Mouse (Mus musculus) large intestine, adult 2 months (tissue): ENCODE data around the gene Eif4a2. TPM values are rescaled to one million over a fixed set of nuclear protein-coding genes. Genes with fewer than 3 reads are reported as not detected.
"Not testable (repeated sequence)": the region's sequence is repeated elsewhere in the genome, so short reads cannot be mapped to it uniquely, and the experiment has no call there.

Source experiments
- DNase-seq: peaks from one replicate; pipeline ENCODE4 v3.0.0-alpha.2; 2012; ENCODE audit warnings: low read depth, low spot score
- WGBS: fragments of 180-500 bp; shearing (Covaris S2); methylation state at CpG from one replicate; pipeline ENCODE4 v1.1.7; 2018; 5-methylcytosine and 5-hydroxymethylcytosine counted together
- polyA plus RNA-seq: library from polyadenylated mRNA; depleted of rRNA; stranded (reverse); fragments of >200 nt; gene quantifications from 2 replicates; pipeline ENCODE4 v1.2.3, GENCODE M21; 2012; rRNA removed

Gene Eif4a2
- polyA plus RNA-seq, result 78.7 and 94.4 TPM in 2 replicates

DNA sequence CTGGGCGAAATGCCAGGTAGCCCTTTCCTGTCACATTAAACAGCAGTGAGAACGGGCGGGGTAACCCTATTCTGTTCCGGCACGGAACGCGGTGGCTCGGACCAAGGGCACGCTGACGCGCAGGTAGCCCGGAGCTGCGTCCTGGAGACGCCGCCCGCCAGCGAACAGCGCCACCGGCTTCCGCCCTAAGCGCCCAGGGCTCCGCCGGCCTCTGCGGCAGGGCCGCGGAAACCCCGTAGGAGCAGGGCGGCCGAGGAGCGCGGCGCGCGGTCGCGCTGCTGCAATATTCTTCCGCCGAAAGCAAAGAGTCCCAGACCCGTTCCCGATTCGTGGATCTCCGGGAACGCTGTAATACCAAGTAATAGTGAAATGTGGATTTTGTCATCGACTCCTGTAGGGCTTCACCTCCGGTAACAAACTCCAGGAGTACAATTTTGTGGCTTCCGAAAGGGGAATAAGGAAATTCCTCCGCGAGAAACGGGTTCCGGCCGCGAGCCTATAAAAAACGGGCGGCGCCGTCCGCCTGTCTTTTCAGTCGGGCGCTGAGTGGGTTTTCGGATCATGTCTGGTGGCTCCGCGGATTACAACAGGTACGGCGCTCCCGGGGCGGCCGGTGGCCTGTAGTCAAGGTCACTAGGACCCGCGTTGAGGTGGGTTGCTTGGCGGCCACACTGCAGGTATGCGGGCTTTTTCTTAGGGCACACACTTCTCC lies at the start of gene Eif4a2:
Eif4a2 (plus strand) TSS at position 214 of the 712 bp plus-strand sequence.
- under 1% methylated on average over 71 of the region's 71 CpGs for WGBS
- peak; percentile 85 for DNase-seq

DNA sequence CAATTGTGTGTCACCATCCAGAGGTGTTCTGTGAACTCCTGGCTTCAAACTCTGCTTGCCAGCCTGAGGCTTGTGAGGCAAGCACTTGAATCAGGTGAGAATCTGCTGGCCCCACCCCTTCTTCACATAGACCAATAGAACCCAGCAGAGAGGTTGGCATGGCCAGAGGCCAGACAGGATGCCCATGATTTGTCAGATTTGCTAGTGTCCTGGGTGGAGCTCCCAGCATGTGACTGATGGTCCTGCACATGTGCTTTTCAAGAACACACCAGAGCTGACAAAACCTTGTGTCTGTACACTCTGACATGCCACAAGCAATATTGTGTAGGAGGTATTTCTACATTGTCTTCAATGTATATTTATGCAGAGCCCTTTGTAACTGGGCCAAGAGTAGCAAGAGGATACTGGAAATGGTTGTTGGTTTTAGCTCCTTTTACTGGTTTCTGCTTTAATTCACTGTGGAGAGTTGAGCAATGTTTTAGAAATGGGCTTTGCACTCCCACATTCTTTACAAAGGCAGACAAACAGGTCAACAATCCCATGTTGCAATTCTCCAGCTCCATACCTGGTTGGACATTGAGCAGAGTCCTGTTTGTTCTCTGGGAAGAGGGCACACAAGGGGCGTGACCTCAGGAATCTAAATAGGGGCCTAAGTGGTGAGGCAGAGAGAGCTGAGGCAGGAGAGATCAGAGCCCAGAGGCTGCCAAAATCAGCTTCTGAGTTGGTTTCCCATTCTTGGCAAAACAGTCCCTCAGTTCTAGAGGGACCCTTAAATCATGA lies 49.4 kb upstream of the Eif4a2 start, which contains the start of gene Kng1:
Kng1 (plus strand) TSS at position 198 of the 780 bp plus-strand sequence.
- 75% methylated on average over 1 of the region's 1 CpGs for WGBS
- not testable (repeated sequence) for DNase-seq

DNA sequence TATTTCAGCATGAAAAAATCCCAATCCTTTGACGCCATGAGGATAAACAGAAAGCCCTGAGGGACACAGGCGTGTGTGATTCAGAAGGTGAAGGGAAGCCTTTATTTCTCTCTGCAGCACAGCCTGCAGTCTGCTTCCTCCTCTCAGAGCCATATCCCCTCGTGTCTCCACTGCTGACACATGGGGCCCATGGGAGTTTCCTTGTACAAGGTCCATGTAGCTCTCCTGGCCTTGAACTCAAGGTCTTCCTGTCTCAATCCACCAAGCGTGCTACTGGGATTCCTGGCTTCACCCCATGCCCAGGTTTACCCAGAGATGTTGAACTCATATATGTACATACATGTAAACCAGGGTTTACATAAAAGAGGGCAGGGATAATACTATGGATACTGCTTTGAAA lies 47.6 kb upstream of the Eif4a2 start:
- DNase-seq, result not testable (repeated sequence)
- WGBS, result 37% methylated on average over 4 of the region's 4 CpGs

DNA sequence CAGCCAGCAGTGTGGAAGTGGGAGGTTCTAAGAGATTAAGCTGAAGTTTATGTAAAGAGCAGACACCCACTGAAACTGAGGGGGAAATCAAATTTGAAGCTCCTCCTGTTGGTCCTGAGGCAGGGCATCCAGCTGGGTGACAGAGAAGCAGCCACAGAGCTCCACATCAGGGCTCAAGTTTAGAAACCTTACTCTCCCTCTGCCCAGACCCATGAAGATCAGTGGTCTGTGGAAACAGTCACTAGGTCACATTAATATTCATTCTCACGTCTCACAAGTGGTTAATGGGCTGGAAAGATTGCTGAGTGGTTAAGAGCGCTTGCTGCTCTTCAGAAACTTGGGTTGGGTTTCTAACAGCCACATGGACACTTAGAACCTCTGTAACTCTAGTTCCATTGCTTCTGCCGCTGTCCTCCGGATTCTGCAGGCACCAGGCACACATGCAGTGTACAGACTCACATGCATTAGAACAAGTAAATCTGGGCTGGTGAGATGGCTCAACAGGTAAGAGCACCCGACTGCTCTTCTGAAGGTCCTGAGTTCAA lies 46.4 kb upstream of the Eif4a2 start:
- DNase-seq, result not testable (repeated sequence)
- 89% methylated on average over 5 of the region's 5 CpGs for WGBS

DNA sequence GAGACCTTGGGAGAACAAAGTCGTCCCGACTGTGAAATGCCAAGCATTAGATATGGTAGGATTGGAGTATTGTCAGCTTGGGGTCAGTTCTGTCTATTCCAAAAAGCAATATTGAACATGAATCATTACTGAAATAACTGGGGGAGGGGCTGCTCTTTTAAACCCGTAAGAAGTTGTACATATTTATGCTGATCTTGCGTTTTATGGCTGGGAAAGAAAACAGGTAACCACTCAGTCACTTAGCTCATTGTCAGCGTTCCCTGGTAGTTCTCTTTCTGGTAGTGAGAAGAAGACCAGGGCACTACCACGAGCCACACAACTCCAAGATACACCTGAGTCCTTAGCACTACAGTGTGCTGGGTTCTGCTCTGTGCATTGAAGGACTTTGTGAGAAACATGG lies 29.7 kb upstream of the Eif4a2 start:
- 79% methylated on average over 6 of the region's 6 CpGs for WGBS
- DNase-seq, result not testable (repeated sequence)

DNA sequence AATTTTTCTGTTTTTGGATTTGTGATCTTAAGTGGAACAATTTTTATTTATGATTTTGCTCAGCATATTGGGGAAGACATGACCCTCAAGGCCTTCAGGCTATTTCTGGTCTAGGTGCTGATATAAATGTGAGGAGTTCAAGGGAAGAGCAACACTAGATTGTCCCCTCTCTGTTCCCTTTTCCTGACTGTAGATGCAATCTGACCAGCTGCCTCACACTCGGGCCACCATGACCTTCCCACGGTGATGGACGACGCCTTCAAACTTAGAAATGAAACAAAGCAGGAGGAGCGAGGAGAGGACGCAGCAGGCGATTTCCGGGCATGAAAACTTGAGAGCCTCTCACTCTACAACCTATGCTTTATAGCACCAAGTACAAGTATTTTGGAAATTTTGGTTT lies 20.1 kb upstream of the Eif4a2 start:
- WGBS, result 73% methylated on average over 8 of the region's 8 CpGs
- not testable (repeated sequence) for DNase-seq

DNA sequence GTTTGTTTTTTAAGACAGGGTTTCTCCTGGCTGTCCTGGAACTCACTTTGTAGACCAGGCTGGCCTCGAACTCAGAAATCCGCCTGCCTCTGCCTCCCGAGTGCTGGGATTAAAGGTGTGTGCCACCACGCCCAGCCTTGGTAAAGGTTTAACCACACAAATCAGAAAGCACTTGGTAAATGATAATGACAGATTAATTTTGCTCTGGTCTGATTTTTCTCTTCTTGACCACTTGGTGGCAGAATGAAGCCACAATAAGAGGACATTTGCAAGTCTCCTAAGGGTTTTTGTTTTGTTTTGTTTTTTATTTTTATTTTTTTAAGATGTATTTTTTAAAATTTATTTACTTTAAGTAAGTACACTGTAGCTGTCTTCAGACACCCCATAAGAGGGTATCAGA lies 19.5 kb upstream of the Eif4a2 start:
- not testable (repeated sequence) for DNase-seq
- 20% methylated on average over 4 of the region's 4 CpGs for WGBS

DNA sequence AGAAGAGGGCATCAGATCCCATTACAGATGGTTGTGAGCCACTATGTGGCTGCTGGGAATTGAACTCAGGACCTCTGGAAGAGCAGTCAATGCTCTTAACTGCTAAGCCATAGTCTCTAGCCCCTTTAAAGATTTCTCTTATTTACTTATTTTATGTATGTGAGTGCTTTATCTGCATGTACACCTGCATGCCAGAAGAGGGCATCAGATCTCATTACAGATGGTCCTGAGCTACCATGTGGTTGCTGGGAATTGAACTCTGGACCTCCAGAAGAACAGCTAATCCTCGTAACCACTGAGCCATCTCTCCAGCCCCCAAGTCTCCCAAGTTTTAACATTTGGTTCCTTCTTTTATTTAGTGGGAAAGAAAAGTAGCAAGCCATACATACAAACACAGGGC lies 18.8 kb upstream of the Eif4a2 start:
- not testable (repeated sequence) for DNase-seq
- whole genome bisulfite sequencing, result 64% methylated on average over 1 of the region's 1 CpGs

DNA sequence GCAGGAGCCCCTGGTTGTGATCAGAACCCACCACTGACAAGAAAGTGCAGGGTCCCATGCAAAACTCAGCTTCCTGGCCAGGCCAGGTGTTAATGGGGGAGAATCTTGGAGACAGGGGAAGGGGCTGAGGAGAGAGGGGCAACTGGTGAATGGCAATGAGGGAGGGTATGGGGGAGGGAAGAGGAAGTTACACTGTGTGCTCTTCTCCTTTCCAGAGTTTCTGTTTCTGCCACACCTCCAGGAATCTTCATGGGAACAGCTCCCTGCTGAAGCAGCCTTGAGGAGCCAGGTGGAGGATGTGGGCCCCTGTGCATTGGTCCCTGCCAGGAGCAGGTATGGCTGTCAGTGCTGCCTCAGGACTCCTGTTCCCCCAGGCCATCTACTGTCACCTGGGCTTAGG lies 15.9 kb upstream of the Eif4a2 start:
- DNase-seq, result not testable (repeated sequence)

DNA sequence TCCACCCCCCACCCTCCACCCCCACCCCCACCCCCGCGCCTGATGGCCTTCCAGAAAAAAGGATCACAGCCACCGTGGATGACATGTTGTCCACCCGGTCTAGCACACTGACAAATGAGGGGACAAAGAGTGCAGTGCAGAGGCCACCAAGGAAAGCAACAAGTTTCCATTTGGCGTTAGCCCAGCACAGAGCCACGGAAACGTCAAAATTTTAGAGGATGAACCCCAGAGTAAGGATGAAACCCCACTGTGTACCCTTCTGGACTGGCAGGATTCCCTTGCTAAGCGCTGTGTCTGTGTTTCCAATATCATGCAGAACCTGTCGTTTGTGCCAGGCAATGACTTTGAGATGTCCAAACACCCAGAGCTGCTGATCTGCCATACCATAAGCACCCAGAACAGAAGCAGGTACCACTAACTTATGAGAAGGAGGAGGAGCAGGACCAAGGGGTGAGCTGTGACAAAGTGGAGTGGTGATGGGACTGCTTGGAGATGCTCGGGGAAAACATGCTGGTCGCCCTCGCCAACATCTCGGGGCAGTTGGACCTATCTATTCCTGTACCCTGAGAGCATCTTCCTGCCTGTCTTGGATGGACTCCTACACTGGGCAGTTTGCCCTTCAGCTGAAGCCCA lies 13.8 kb upstream of the Eif4a2 start:
- DNase-seq, result no peak
- 77% methylated on average over 13 of the region's 13 CpGs for WGBS

DNA sequence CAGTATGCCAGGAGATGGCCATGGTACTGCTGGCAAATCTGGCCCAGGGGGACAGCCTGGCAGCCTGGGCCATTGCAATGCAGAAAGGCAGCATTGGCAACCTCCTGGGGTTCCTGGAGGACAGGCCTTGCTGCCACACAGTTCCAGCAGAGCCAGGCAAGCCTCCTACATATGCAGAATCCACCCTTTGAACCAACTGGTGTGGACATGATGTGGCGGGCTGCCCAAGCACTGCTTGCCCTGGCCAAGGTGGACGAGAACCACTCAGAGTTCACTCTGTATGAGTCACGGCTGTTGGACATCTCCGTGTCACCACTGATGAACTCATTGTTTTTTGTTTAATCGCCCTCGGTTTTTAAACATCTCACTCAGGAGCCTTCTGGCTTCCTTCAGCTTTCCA lies 13.1 kb upstream of the Eif4a2 start:
- 77% methylated on average over 6 of the region's 6 CpGs for WGBS
- DNase-seq, result no peak

DNA sequence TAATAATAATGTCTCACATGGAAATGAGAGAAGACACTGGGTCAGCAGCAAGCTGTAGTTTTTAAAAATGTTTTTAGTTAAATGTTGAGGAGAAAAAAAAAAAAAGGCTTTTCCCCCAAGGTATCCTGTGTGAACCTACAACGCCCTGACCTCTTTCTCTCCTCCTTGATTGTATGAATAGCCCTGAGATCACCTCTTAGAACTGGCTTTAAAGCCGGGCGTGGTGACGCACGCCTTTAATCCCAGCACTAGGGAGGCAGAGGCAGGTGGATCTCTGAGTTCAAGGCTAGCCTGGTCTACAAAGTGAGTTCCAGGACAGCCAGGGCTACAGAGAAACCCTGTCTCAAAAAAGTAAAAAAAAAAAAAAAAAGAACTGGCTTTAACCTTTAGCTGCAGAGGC lies 11.7 kb upstream of the Eif4a2 start:
- WGBS, result 72% methylated on average over 5 of the region's 5 CpGs
- DNase-seq, result not testable (repeated sequence)

DNA sequence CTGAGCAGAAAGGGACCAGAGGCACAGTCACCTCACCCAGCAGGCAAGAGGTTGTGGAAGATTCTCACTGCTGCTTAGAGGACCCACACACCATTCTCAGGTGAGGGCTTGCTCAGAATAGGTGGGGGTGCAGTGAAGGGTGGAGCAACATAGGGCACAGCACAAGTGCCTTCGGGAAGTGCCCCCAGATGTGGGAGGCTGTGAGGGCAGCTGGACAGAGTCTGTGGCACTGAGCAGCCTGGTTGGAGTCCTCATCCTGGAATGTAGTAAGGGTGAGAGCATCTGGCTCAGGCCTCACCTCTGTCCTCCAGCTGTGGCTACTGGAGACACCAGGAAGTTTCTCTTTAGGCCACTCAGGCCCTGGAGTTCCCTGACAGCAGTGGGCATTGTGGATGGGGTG lies 10.4 kb upstream of the Eif4a2 start:
- DNase-seq, result not testable (repeated sequence)
- WGBS, result 90% methylated on average over 1 of the region's 1 CpGs

DNA sequence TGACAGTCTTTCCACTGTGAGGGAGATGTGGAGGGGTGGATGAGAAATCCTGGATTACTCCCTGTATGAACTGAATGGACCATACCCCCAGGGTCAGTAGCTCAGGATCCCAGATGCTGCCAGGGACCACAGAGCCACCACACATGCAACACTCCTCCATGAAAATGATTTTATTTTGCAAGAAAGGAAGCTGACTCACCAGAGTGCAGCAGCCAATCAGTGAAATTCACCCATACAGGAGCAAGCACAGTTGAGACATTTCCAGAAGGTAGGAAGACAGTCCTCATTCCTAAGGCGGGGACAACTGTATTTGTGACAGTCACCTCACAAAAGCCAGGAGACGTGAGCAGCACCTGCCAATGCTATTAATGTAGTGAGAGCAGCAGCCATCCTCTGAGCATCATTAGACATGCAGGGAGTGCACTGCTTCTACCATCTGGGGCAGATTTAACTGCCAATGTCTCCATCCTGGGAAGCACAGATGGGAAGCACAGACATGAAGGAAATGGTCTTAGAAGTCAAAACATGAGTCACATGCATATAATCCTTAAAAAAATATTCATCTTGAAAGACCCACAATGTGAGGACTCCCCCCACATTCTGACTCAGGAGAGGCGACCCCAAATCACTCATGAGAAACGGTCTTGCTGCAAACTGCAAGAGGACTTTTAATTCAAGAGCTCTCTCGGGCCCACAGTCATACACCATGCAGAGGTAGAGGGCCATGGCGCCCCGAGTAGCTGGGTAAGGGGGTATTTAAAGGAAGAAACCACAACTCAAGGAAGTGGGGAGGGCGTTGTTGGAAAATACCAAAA lies 9.7 kb upstream of the Eif4a2 start:
- 87% methylated on average over 8 of the region's 8 CpGs for WGBS
- DNase-seq, result not testable (repeated sequence)

DNA sequence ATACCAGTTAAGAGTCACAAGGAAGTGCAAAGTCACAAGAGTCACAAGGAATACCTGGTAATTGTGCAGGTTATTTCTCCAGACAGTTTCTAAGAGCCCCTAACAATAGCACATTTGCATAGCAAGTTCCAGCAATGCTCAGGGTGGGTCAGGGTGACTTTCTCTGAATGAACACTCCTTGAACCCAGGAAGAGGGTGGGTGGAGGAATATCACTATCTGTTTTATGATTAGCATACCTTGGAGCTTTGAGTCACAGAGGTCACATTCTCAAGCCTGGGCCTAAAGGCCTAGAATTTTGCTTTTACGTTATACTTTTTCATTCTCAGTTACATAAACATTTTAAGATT lies 9.2 kb upstream of the Eif4a2 start:
- DNase-seq, result not testable (repeated sequence)
- WGBS, result 97% methylated on average over 1 of the region's 1 CpGs

DNA sequence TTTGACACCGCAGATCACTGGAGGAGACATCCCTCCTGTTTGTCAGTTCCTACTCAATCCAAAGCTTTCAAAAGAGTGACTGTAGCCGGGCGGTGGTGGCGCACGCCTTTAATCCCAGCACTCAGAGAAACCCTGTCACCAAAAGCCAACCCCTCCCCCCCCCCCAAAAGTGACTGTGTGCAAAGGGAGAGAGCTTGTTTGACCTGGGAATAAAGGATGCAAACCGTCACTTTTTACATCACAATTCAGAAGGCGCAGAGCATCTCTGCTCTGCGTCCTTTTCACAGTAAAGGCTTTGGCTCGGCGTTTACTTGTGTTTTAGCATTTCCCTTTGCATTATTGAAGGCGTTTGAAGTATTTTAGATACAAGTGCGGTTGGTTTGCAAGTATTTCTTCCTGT lies 7.6 kb upstream of the Eif4a2 start:
- no peak for DNase-seq
- 59% methylated on average over 12 of the region's 12 CpGs for WGBS

DNA sequence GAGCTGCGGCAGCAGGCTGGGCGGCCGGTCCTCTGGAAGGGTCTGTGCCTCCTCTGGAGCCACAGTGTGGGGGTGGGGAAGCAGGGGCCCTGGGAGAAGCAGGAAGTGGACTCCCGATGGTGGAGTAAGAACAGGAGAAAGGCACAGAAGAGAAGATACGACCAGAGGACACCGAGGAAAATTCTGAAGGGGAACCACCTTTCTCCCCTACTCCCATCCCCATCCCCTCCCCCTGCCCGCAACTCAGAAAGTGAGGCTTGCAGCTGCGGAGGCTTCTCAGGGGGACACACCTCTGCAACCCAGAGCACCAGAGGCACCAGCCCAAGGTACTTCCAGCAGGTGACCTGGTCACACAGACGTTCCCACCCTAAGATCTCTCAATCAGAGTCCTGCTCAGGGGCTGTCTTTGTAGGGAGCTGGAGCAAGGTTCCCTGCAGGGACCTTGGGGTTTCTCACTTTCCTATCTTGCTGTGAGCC lies 7.1 kb upstream of the Eif4a2 start:
- DNase-seq, result no peak
- WGBS, result 26% methylated on average over 9 of the region's 9 CpGs

DNA sequence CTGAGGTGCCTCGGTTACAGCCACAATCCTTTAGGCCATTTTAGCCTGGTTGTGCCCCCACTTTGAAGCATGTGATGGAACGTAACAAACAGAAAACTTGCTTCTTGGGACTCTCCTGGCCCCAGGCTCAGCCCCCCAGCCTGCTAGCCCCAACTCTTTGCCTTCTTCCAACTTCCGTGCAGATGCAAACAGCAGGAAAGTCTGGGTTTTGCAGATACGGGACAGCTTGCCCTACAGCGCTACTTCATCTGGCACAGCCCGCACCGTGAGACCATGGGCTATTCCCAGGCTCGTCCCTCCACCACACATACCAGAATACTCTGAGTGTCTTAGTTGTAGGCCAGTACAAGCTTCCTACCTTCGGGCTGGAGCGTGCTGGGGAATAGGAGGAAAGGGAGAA lies 6.6 kb upstream of the Eif4a2 start:
- DNase-seq, result no peak
- WGBS, result 61% methylated on average over 10 of the region's 10 CpGs

DNA sequence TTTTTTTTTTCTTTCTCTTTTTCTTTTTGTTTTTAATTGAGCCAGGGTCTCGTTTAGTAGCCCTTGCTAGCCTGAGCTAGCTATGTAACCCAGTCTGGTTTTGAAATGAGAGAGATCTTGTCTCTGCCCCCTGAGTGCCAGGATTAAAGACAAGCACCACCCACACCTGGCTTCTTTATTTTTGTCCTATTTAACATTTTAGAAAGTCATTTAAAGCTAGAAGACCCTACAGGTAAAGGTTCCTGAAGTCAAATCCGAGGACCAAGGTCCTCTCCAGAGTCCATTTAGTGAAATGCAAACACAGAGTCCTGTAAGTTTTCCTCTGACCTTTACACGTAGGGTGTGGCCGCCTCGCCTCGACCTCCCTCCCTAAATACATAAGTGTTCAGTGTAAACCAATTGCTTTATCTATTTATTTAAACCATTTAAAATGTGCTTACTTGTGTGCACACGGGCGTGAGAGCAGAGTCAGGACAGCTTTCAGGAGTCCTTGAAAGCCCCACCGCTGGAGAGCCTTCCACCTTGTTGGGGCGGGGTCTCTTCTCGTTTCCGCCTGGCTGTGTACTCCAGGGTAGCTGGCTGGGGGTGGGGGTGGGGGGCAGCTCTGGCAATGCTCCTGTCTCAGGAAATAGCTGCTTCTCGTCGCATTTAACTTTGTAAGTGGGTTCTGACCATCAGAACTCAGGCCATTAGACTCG lies 4.8 kb upstream of the Eif4a2 start:
- 8% methylated on average over 15 of the region's 15 CpGs for WGBS
- no peak for DNase-seq
